Mouse (Mus musculus): ENCODE results near the gene Omp.

Gene Omp

GRCm38 (mm10) chr7:98139216-98139615, 6.1 kb downstream of the Omp start:
- no peak for DNase-seq

- no peak for DNase-seq
Measured at GRCm38 (mm10) chr7:98137995-98138394, 7.3 kb downstream of the Omp start.

- DNase-seq: no peak
Measured at GRCm38 (mm10) chr7:98137583-98137982, 7.7 kb downstream of the Omp start.

- DNase-seq: no peak
Measured at GRCm38 (mm10) chr7:98131751-98132150, 13.6 kb downstream of the Omp start.

GRCm38 (mm10) chr7:98125473-98125872, 19.8 kb downstream of the Omp start:
- peak in 1 of 2 experiments; percentile 52 for DNase-seq

GRCm38 (mm10) chr7:98124701-98125100, 20.6 kb downstream of the Omp start:
- no peak for DNase-seq

GRCm38 (mm10) chr7:98121673-98122072, 23.6 kb downstream of the Omp start:
- no peak for DNase-seq

GRCm38 (mm10) chr7:98121241-98121640, 24.1 kb downstream of the Omp start:
- DNase-seq: no peak

GRCm38 (mm10) chr7:98120325-98120724, 25.0 kb downstream of the Omp start:
- peak; percentile 67 to 75 for DNase-seq

- no peak for DNase-seq
Measured at GRCm38 (mm10) chr7:98119961-98120232, 25.4 kb downstream of the Omp start.

GRCm38 (mm10) chr7:98119179-98119960, 25.9 kb downstream of the Omp start, which contains the start of gene Myo7a:
Gene Myo7a, minus strand, starts transcription at chr7:98119524.
- DNase-seq: peak; percentile 79 to 84

- DNase-seq: peak; percentile 95 to 96
Measured at GRCm38 (mm10) chr7:98117012-98117660, 28.2 kb downstream of the Omp start.

GRCm38 (mm10) chr7:98114656-98115055, 30.6 kb downstream of the Omp start:
- DNase-seq: no peak

GRCm38 (mm10) chr7:98111233-98111632, 34.1 kb downstream of the Omp start:
- DNase-seq: no peak

GRCm38 (mm10) chr7:98109771-98110170, 35.5 kb downstream of the Omp start:
- DNase-seq: no peak

GRCm38 (mm10) chr7:98108636-98109430, 36.5 kb downstream of the Omp start:
- no peak for DNase-seq

- DNase-seq: peak; percentile 43 to 52
Measured at GRCm38 (mm10) chr7:98106272-98106671, 39.0 kb downstream of the Omp start.

- peak; percentile 79 to 85 for DNase-seq
Measured at GRCm38 (mm10) chr7:98104481-98105435, 40.5 kb downstream of the Omp start.

GRCm38 (mm10) chr7:98103942-98104292, 41.4 kb downstream of the Omp start:
- no peak for DNase-seq

- DNase-seq: peak; percentile 72 to 89
Measured at GRCm38 (mm10) chr7:98103002-98103941, 42.0 kb downstream of the Omp start.

GRCm38 (mm10) chr7:98102488-98102887, 42.8 kb downstream of the Omp start:
- no peak for DNase-seq
